Mouse (Mus musculus) stomach, embryonic 15.5 days (tissue): ENCODE data around the gene Dhx32. TPM values are rescaled to one million over a fixed set of nuclear protein-coding genes. Genes with fewer than 3 reads are reported as not detected.

ENCODE experiments used
- ATAC-seq: fragments of 200-750 bp; cut with Nextera tagmentation; 2 replicates; pipeline ENCODE4 v1.8.0; 2017; ENCODE audit warnings: low read depth, moderate number of reproducible peaks, moderate TSS enrichment; ENCODE audit not compliant: insufficient read depth, low FRiP score
- H3K27ac ChIP-seq: fragments of 300-500 bp; sonication (generic); 2 replicates; pipeline ENCODE4 v1.5.1; 2015; ENCODE audit warnings: mild to moderate bottlenecking, inconsistent platforms
- H3K27me3 ChIP-seq: fragments of 300-500 bp; sonication (generic); replicated peaks from 2 replicates; pipeline ENCODE4 v1.6.1; 2015; ENCODE audit warnings: inconsistent platforms
- H3K36me3 ChIP-seq: fragments of 300-500 bp; sonication (generic); 2 replicates; pipeline ENCODE4 v1.6.1; 2015; ENCODE audit warnings: inconsistent platforms
- H3K4me1 ChIP-seq: fragments of 300-500 bp; sonication (generic); 2 replicates; pipeline ENCODE4 v1.6.1; 2015; ENCODE audit warnings: inconsistent platforms
- H3K4me2 ChIP-seq: fragments of 300-500 bp; sonication (generic); 2 replicates; pipeline ENCODE4 v1.6.1; 2015; ENCODE audit warnings: mild to moderate bottlenecking, inconsistent platforms
- H3K4me3 ChIP-seq: fragments of 300-500 bp; sonication (generic); replicated peaks from 2 replicates; pipeline ENCODE4 v1.5.1; 2015; ENCODE audit warnings: inconsistent platforms
- H3K9ac ChIP-seq: fragments of 300-500 bp; sonication (generic); 2 replicates; pipeline ENCODE4 v1.6.1; 2015; ENCODE audit warnings: inconsistent platforms
- H3K9me3 ChIP-seq: fragments of 300-500 bp; sonication (generic); 2 replicates; pipeline ENCODE4 v1.6.1; 2016; ENCODE audit warnings: inconsistent platforms
- WGBS: fragments of 180-500 bp; shearing (Covaris S2); methylation state at CpG from one replicate; pipeline ENCODE4 v1.1.7; 2015; 5-methylcytosine and 5-hydroxymethylcytosine counted together
- polyA plus RNA-seq: library from polyadenylated mRNA; unstranded; fragments of >200 nt; fragmentation: Nextera tagmentation; extraction: Ambion mirVana; gene quantifications from 2 replicates; pipeline ENCODE4 v1.2.1, GENCODE M21; 2015

Gene Dhx32
- polyA plus RNA-seq, 1 experiment from 2014 or later, result 45.3 TPM

GRCm38 (mm10) chr7:133765849-133766243 is 16.7 kb downstream of the Dhx32 start:
- no peaks in the 10 kb centered on the region for H3K36me3 ChIP-seq
- no peak for ATAC-seq
- H3K4me3 ChIP-seq, result no peak overlapping the region
- H3K4me2 ChIP-seq, result no peak overlapping the region
- WGBS, result 91% methylated on average over 13 of the region's 13 CpGs
- H3K9ac ChIP-seq, result no peak overlapping the region
- no peaks in the 10 kb centered on the region for H3K9me3 ChIP-seq
- no peaks in the 10 kb centered on the region for H3K4me1 ChIP-seq
- H3K27me3 ChIP-seq, result no peaks in the 10 kb centered on the region
- no peak overlapping the region for H3K27ac ChIP-seq

DNA sequence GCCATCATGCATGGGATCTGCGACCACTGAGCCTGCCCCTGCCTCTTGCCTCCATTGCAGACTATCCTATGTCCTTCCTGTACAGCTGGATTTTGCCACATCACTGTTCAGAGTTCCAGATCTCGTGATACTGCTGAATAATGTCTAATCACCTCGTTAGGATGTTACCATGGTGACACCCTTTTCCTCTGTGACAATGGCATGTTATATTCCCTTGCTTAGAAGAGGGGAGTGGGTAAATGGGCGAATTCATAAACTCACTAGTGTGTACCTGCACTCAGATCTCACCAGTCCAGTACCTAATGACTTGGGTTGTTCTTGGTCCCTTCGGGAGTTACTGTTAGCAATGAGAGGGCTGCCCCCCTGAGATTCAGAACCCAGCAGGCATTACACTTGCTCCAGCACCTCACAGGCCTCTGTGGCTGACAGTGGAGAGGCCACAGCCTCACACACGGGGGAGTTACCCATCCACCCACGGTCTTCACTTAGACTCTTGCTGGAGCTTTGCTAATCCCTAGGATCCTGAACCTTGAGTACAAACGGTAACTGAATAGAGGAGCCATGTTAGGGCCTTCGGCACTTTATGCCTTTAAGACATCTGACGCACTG is 17.2 kb downstream of the Dhx32 start:
- Histone ChIP-seq H3K4me2 (no peak overlapping the region), H3K36me3 (no peaks in the 10 kb centered on the region), H3K4me1 (no peaks in the 10 kb centered on the region), H3K4me3 (no peak overlapping the region), H3K9ac (no peak overlapping the region), H3K27ac (no peak overlapping the region), H3K9me3 (no peaks in the 10 kb centered on the region), H3K27me3 (no peaks in the 10 kb centered on the region)
- 80% methylated on average over 10 of the region's 10 CpGs for WGBS
- ATAC-seq, result no peak

DNA sequence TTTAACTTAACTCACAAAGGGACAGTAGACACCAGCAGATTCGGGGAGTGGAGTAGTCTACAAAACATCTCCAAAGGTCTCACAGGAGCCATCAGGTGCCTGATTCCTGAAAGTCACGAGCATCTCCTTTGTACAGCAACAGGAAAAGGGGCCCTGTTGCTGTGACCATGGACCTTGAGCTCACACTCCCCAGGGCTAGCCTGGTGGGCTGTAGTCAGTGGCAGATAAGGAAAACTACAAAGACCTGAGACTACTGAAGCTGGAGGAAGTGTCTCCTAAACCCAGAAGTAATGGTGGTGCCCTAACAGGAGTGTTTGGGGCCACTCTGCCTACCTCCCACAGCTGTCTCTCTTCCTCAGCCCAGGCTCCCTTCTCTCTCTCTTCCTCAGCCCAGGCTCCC is 18.1 kb downstream of the Dhx32 start:
- WGBS, result 83% methylated on average over 2 of the region's 2 CpGs
- Histone ChIP-seq H3K9me3 (no peaks in the 10 kb centered on the region), H3K4me3 (no peak overlapping the region), H3K4me1 (no peaks in the 10 kb centered on the region), H3K27ac (no peak overlapping the region), H3K4me2 (no peak overlapping the region), H3K9ac (no peak overlapping the region), H3K36me3 (no peaks in the 10 kb centered on the region), H3K27me3 (no peaks in the 10 kb centered on the region)
- no peak for ATAC-seq

- Histone ChIP-seq H3K27ac (no peak overlapping the region), H3K9ac (no peak overlapping the region), H3K9me3 (no peaks in the 10 kb centered on the region), H3K36me3 (no peaks in the 10 kb centered on the region), H3K4me1 (no peaks in the 10 kb centered on the region), H3K4me2 (no peak overlapping the region), H3K27me3 (no peaks in the 10 kb centered on the region), H3K4me3 (no peak overlapping the region)
- ATAC-seq, result no peak
- WGBS, result 74% methylated on average over 6 of the region's 6 CpGs
Measured at GRCm38 (mm10) chr7:133762696-133763095, 19.8 kb downstream of the Dhx32 start.

- WGBS, result 29% methylated on average over 27 of the region's 27 CpGs
Measured at GRCm38 (mm10) chr7:133759611-133760353, 22.7 kb downstream of the Dhx32 start.

GRCm38 (mm10) chr7:133758716-133759115 is 23.8 kb downstream of the Dhx32 start:
- Histone ChIP-seq H3K4me2 (no peak overlapping the region), H3K9ac (no peak overlapping the region), H3K36me3 (no peaks in the 10 kb centered on the region), H3K27ac (no peak overlapping the region), H3K4me3 (no peak overlapping the region), H3K9me3 (no peaks in the 10 kb centered on the region), H3K4me1 (no peaks in the 10 kb centered on the region), H3K27me3 (no peaks in the 10 kb centered on the region)
- 97% methylated on average over 5 of the region's 5 CpGs for WGBS
- no peak for ATAC-seq

More at GRCm38 (mm10) chr7:133759611-133760353, 22.7 kb downstream of the Dhx32 start:
- H3K9ac ChIP-seq, result no peak overlapping the region
- no peak overlapping the region for H3K4me3 ChIP-seq
- H3K4me2 ChIP-seq, result peak overlapping the region; percentile 17; the same call in 1 of the 2 replicates
- ATAC-seq, result peak; percentile 47
- no peaks in the 10 kb centered on the region for H3K27me3 ChIP-seq
- H3K36me3 ChIP-seq, result no peaks in the 10 kb centered on the region
- no peaks in the 10 kb centered on the region for H3K9me3 ChIP-seq
- no peaks in the 10 kb centered on the region for H3K4me1 ChIP-seq
- H3K27ac ChIP-seq, result no peak overlapping the region

- H3K27me3 ChIP-seq, result no peaks in the 10 kb centered on the region
Measured at GRCm38 (mm10) chr7:133757961-133758455, 24.5 kb downstream of the Dhx32 start.

DNA sequence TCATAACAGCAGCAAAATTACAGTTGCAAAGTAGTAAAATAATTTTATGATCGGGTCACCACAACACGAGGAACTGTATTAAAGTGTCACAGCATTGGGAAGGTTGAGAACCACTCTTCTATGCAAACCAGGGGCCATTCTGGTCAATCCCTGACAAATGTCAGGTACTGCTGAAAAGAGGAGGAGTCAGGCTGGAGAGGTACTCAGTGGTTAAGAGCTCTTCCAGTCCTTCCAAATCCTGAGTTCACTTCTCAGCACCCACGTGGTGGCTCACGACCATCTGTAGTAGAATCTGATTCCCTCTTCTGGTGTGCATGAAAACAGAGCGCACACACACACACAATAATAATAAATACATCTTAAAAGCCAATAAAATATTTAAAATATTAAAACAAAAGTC is 31.4 kb downstream of the Dhx32 start:
- no peak for ATAC-seq
- Histone ChIP-seq H3K9me3 (no peaks in the 10 kb centered on the region), H3K36me3 (no peaks in the 10 kb centered on the region), H3K4me3 (no peak overlapping the region), H3K4me2 (no peak overlapping the region), H3K27me3 (no peaks in the 10 kb centered on the region), H3K27ac (peak overlapping the region; percentile 42), H3K4me1 (0 out of 2 replicates have a peak, but pooled peaks cover 4% of the 10 kb centered on the region), H3K9ac (no peak overlapping the region)
- WGBS, result 80% methylated on average over 5 of the region's 5 CpGs

More at GRCm38 (mm10) chr7:133757961-133758455, 24.5 kb downstream of the Dhx32 start:
- H3K9ac ChIP-seq, result no peak overlapping the region
- H3K4me1 ChIP-seq, result no peaks in the 10 kb centered on the region
- H3K4me3 ChIP-seq, result no peak overlapping the region
- H3K36me3 ChIP-seq, result no peaks in the 10 kb centered on the region
- no peak overlapping the region for H3K27ac ChIP-seq
- no peak for ATAC-seq
- 67% methylated on average over 5 of the region's 5 CpGs for WGBS
- no peaks in the 10 kb centered on the region for H3K9me3 ChIP-seq
- H3K4me2 ChIP-seq, result no peak overlapping the region

DNA sequence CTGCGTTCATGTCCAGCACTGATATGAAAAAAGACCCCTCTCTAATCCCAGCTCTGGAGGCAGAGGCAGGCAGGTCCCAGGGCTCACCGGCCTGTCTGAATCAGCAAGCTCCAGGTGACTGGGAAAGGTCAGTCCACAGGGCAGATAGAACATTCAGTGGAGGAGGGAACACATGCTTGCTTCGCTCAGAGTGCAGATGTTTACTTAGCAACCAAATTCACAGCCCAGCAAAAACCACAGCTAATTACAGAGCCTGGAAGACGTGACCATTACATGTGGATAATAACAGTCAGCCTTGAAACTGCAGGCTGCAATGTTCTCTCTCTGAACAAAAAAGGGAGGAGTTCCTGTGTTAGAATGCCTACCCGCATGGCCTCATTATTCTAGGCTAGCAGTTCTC is 31.9 kb downstream of the Dhx32 start:
- 57% methylated on average over 5 of the region's 5 CpGs for WGBS
- Histone ChIP-seq H3K4me2 (no peak overlapping the region), H3K4me3 (no peak overlapping the region), H3K27me3 (no peaks in the 10 kb centered on the region), H3K36me3 (no peaks in the 10 kb centered on the region), H3K9me3 (no peaks in the 10 kb centered on the region), H3K4me1 (0 out of 2 replicates have a peak, but pooled peaks cover 4% of the 10 kb centered on the region), H3K9ac (no peak overlapping the region), H3K27ac (peak overlapping the region; percentile 42)
- ATAC-seq, result peak; percentile 44; the same call in 1 of the 2 replicates

DNA sequence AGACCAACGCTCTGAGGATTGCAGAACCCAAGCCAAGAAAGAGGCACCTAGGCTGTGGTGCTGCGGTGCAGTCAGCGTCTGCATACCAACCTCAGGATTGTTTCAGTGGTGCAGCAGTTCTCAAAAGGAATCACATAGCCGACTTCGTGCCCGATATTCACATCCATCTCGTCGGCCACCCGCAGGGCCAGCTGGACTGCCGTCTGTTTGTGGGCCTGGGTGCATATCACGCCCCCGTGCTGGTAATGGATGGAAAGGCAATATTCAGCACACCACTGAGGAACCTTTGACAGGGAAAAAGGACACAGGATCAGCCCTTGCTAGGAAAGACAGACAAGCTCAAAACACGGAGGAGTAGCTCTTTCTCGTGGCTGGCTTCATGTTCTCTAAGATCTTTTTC is 33.8 kb downstream of the Dhx32 start:
- peak overlapping the region; percentile 40; the same call in 1 of the 2 replicates for H3K27ac ChIP-seq
- 0 out of 2 replicates have a peak, but pooled peaks cover 4% of the 10 kb centered on the region for H3K4me1 ChIP-seq
- no peaks in the 10 kb centered on the region for H3K27me3 ChIP-seq
- H3K9me3 ChIP-seq, result no peaks in the 10 kb centered on the region
- no peak for ATAC-seq
- H3K4me2 ChIP-seq, result no peak overlapping the region
- no peak overlapping the region for H3K4me3 ChIP-seq
- 66% methylated on average over 14 of the region's 14 CpGs for WGBS
- H3K9ac ChIP-seq, result no peak overlapping the region
- no peaks in the 10 kb centered on the region for H3K36me3 ChIP-seq

GRCm38 (mm10) chr7:133747372-133747771 is 35.2 kb downstream of the Dhx32 start:
- Histone ChIP-seq H3K27ac (no peak overlapping the region), H3K36me3 (no peaks in the 10 kb centered on the region; the same call in 1 of the 2 replicates), H3K9ac (no peak overlapping the region), H3K4me1 (0 out of 2 replicates have a peak, but pooled peaks cover 4% of the 10 kb centered on the region), H3K4me3 (no peak overlapping the region), H3K9me3 (no peaks in the 10 kb centered on the region), H3K4me2 (no peak overlapping the region), H3K27me3 (no peaks in the 10 kb centered on the region)
- WGBS, result 83% methylated on average over 8 of the region's 8 CpGs
- no peak for ATAC-seq

DNA sequence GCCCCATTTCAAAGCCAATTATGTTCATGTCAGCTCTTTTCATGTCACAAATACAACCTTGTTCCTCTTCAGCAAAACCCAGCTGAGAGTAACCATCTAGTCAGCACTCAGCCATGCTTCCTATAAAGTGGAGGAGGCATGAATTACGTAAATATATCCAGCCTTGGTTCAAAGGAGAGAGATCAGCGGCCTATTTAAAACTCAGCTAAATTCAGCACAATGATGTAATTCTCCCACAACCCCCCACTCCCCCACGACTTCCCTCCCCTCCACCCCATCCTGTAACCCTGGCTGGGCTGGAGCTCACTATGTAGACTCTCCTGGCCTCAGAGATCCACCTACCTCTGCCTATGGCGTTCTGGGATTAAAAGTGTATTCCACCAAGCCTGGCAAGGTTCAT is 37.8 kb downstream of the Dhx32 start:
- no peak overlapping the region for H3K27ac ChIP-seq
- no peak for ATAC-seq
- WGBS, result 39% methylated on average over 4 of the region's 4 CpGs
- no peaks in the 10 kb centered on the region for H3K27me3 ChIP-seq
- no peak overlapping the region for H3K9ac ChIP-seq
- H3K4me3 ChIP-seq, result no peak overlapping the region
- peaks cover 5% of the 10 kb centered on the region; the same call in 1 of the 2 replicates for H3K36me3 ChIP-seq
- 0 out of 2 replicates have a peak, but pooled peaks cover 4% of the 10 kb centered on the region for H3K4me1 ChIP-seq
- no peaks in the 10 kb centered on the region for H3K9me3 ChIP-seq
- no peak overlapping the region for H3K4me2 ChIP-seq
